In genomic region chr3:37904188-37904587, GRCm38 (mm10) we compare ENCODE assay signal across 32 mouse cellular contexts.
"Had no signal": no experiment of that assay in that cellular context is flagged by ENCODE, and none has a peak within 500 bp of the region (broad histone marks: within the 10 kb centered on the region; RNA-seq: fewer than 3 reads in every experiment).

No protein-coding gene starts in this region.

- H3K36me3 ChIP-seq: heart, embryonic 10.5 days; heart, embryonic 12.5 days; heart, embryonic 13.5 days; heart, embryonic 15.5 days; hindbrain, embryonic 10.5 days; hindbrain, embryonic 12.5 days; hindbrain, embryonic 13.5 days; hindbrain, embryonic 15.5 days; kidney, embryonic 15.5 days had no signal

- DNase-seq: heart, postnatal 4 days; kidney, adult 11 months; kidney, adult 18-20 months; kidney, adult 2 months; kidney, adult 8-10 months; kidney, adult 9 months; kidney, postnatal 10 days; kidney, postnatal 14 days; kidney, postnatal 25 days; kidney, postnatal 36 days; kidney, postnatal 4 days; layer of hippocampus, adult 9-11 months; layer of hippocampus, postnatal 36 days had no signal

- H3K27me3 ChIP-seq: heart, embryonic 12.5 days; heart, embryonic 13.5 days; heart, embryonic 15.5 days; hindbrain, embryonic 15.5 days; kidney, embryonic 15.5 days had no signal

- H3K9me3 ChIP-seq: heart, embryonic 10.5 days; heart, embryonic 12.5 days; heart, embryonic 13.5 days; heart, embryonic 15.5 days; hindbrain, embryonic 10.5 days; hindbrain, embryonic 12.5 days; hindbrain, embryonic 13.5 days; hindbrain, embryonic 15.5 days; kidney, embryonic 15.5 days had no signal

- H3K4me2 ChIP-seq: heart, embryonic 11.5 days; heart, embryonic 12.5 days; heart, embryonic 13.5 days; heart, embryonic 15.5 days; hindbrain, embryonic 12.5 days; hindbrain, embryonic 13.5 days; hindbrain, embryonic 14.5 days; hindbrain, embryonic 15.5 days; kidney, embryonic 15.5 days had no signal

- ATAC-seq: hindbrain, embryonic 16.5 days; hindbrain, postnatal 0 days; inflammation-experienced regulatory T-cells, adult 6 months; intestine, embryonic 16.5 days; intestine, postnatal 0 days had no signal

- H3K4me3 ChIP-seq: heart, embryonic 10.5 days; heart, embryonic 12.5 days; heart, embryonic 13.5 days; heart, embryonic 15.5 days; hindbrain, embryonic 10.5 days; hindbrain, embryonic 12.5 days; hindbrain, embryonic 13.5 days; hindbrain, embryonic 15.5 days; kidney, embryonic 15.5 days; layer of hippocampus, adult 2 months; left cerebral cortex, adult 2 months had no signal

- H3K27ac ChIP-seq: heart, embryonic 10.5 days; heart, embryonic 13.5 days; heart, embryonic 15.5 days; hindbrain, embryonic 10.5 days; hindbrain, embryonic 12.5 days; hindbrain, embryonic 13.5 days; hindbrain, embryonic 14.5 days; hindbrain, embryonic 15.5 days; hindbrain, postnatal 0 days; kidney, embryonic 15.5 days; kidney, postnatal 0 days; layer of hippocampus, adult 2 months; left cerebral cortex, adult 2 months had no signal

- H3K9ac ChIP-seq: heart, embryonic 12.5 days; heart, embryonic 13.5 days; heart, embryonic 15.5 days; hindbrain, embryonic 12.5 days; hindbrain, embryonic 13.5 days; hindbrain, embryonic 14.5 days; hindbrain, embryonic 15.5 days; kidney, embryonic 15.5 days had no signal
